Mouse (Mus musculus) bone marrow macrophage, adult 2 months (primary cell): ENCODE results near the gene Hs6st1.

Experiments
- CTCF ChIP-seq: IDR thresholded peaks from 2 replicates; pipeline ENCODE4 v1.5.1; 2012; ENCODE audit warnings: low read depth, mild to moderate bottlenecking, low read length, moderate library complexity
- POLR2A ChIP-seq: IDR thresholded peaks from 2 replicates; pipeline ENCODE4 v1.6.1; 2012; ENCODE audit warnings: mild to moderate bottlenecking, low read depth, low read length, borderline replicate concordance

DNA sequence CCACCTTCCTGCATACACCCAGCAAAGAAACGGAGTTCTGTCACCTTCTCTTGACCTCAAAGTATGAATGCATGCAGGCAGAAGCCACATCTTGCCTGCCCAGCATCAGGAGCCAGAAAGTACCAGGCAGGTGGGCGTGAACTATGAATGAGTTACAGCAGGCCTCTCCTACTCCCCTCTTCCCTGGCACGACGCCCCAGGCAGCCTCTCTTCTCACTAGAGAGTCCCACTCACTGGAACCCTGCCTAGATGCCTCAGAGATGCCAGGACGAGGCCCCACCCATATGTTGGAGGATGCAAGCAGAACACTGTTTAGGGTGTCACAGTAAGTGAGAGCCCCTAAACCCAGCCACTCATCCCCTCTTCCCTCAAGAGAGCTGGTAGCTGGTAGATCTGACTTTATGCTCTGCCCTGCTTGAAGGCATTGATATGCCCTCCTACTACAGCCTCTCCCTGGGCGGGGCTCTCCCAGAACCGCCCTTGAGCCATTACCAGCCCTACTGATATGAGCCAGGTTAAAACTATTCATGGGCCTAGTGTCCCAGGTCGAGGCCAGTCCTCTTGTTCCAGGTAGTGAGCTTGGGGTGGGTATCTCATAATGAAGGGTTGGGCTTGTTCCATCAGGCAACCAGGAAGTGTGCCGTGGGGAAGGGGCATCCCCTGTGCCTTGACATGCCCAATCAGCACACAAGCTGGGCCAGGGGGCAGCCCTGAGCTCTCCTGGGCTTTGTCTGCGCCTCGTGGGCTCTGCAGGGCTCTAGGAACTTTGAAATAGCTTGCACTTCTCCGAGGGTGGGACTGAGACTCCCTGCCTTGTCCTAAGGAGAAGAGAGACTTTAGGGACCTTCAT is 27.4 kb downstream of the Hs6st1 start:
- no peak for TF ChIP-seq CTCF
- no peak for TF ChIP-seq POLR2A
